Mouse (Mus musculus) liver, embryonic 13.5 days (tissue): ENCODE results near the gene Dyrk3. TPM values are rescaled to one million over a fixed set of nuclear protein-coding genes. Genes with fewer than 3 reads are reported as not detected.
"Not testable (repeated sequence)": the region's sequence is repeated elsewhere in the genome, so short reads cannot be mapped to it uniquely, and the experiment has no call there.

Experiments used
- ATAC-seq: fragments of 200-750 bp; cut with Nextera tagmentation; 2 replicates; pipeline ENCODE4 v1.8.0; 2017; ENCODE audit warnings: low read depth, mild to moderate bottlenecking, moderate number of reproducible peaks, moderate library complexity
- DNase-seq: peaks from one replicate; pipeline ENCODE4 v3.0.0; 2022
- H3K27ac ChIP-seq: fragments of 300-500 bp; sonication (generic); 2 replicates; pipeline ENCODE4 v1.5.1; 2015; ENCODE audit warnings: moderate library complexity, mild to moderate bottlenecking, inconsistent platforms
- H3K27me3 ChIP-seq: fragments of 300-500 bp; sonication (generic); 2 replicates; pipeline ENCODE4 v1.6.1; 2015; ENCODE audit warnings: mild to moderate bottlenecking, inconsistent platforms
- H3K36me3 ChIP-seq: fragments of 300-500 bp; sonication (generic); 2 replicates; pipeline ENCODE4 v1.6.1; 2015; ENCODE audit warnings: mild to moderate bottlenecking, inconsistent platforms
- H3K4me1 ChIP-seq: fragments of 300-500 bp; sonication (generic); replicated peaks from 2 replicates; pipeline ENCODE4 v1.6.1; 2015; ENCODE audit warnings: inconsistent platforms
- H3K4me2 ChIP-seq: fragments of 300-500 bp; sonication (generic); 2 replicates; pipeline ENCODE4 v1.6.1; 2015; ENCODE audit warnings: inconsistent platforms, mild to moderate bottlenecking, moderate library complexity
- H3K4me3 ChIP-seq: fragments of 300-500 bp; sonication (generic); replicated peaks from 2 replicates; pipeline ENCODE4 v1.5.1; 2015; ENCODE audit warnings: mild to moderate bottlenecking, inconsistent platforms
- H3K9ac ChIP-seq: fragments of 300-500 bp; sonication (generic); 2 replicates; pipeline ENCODE4 v1.6.1; 2015; ENCODE audit warnings: mild to moderate bottlenecking, inconsistent platforms
- H3K9me3 ChIP-seq: fragments of 300-500 bp; sonication (generic); replicated peaks from 2 replicates; pipeline ENCODE4 v1.6.1; 2016; ENCODE audit warnings: inconsistent platforms
- WGBS: fragments of 180-500 bp; shearing (Covaris S2); methylation state at CpG from one replicate; pipeline ENCODE4 v1.1.7; 2015; ENCODE audit not compliant: insufficient replicate concordance; 5-methylcytosine and 5-hydroxymethylcytosine counted together
- polyA plus RNA-seq: library from polyadenylated mRNA; unstranded; fragments of >200 nt; fragmentation: Nextera tagmentation; extraction: Ambion mirVana; gene quantifications from 2 replicates; pipeline ENCODE4 v1.2.1, GENCODE M21; 2015

Gene Dyrk3
- polyA plus RNA-seq, 1 experiment from 2014 or later, result 16.9 TPM

DNA sequence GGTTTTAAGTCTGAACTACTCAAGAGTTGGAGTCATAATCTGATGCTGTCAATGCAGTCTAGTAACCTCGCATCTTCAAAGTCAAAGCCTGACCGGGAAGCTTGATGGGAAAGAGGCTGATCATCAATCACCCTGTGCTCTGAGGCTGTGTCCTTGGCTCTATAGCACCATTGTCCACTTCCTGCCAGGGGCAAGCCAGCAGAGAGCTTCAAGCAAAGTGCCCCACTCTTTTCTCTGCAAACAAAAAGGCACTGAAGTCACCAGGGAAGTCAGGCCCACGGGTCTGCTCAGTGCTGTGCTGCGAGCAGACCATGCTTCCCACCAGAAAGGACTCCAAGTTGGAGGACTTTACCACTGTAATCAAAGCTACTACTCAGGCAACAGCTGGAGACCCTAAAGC lies 39.1 kb upstream of the Dyrk3 start:
- Histone ChIP-seq H3K4me3 (no peak overlapping the region), H3K4me1 (no peaks in the 10 kb centered on the region), H3K27ac (no peak overlapping the region), H3K36me3 (peaks cover 69% of the 10 kb centered on the region), H3K27me3 (no peaks in the 10 kb centered on the region), H3K9me3 (no peaks in the 10 kb centered on the region), H3K9ac (no peak overlapping the region), H3K4me2 (no peak overlapping the region)
- 86% methylated on average over 4 of the region's 4 CpGs for WGBS
- no peak for ATAC-seq
- no peak for DNase-seq

DNA sequence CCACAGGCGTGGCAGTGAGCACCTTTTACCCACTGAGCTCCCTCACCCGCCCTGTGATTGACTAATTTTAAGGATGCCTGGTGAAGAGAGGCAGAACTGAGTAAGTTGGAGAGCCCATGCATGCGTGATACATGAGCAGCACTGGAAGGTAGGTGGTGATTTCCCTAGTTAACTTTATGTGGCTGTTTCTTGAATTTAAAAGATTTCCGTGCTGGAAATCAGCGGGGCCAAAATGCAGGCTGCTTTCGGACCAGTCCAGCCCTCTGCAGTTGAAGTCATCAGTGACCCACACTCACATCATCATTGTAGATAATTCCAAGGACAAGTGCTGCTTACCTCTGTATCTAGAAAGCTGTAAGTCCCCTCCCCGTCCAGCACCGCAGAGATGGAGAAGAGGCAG lies 37.7 kb upstream of the Dyrk3 start:
- no peak for ATAC-seq
- no peak overlapping the region for H3K4me3 ChIP-seq
- WGBS, result 82% methylated on average over 8 of the region's 8 CpGs
- no peak overlapping the region for H3K4me2 ChIP-seq
- H3K27me3 ChIP-seq, result no peaks in the 10 kb centered on the region
- DNase-seq, result no peak
- no peaks in the 10 kb centered on the region for H3K4me1 ChIP-seq
- H3K36me3 ChIP-seq, result peaks cover 83% of the 10 kb centered on the region
- no peaks in the 10 kb centered on the region for H3K9me3 ChIP-seq
- H3K9ac ChIP-seq, result no peak overlapping the region
- H3K27ac ChIP-seq, result no peak overlapping the region

DNA sequence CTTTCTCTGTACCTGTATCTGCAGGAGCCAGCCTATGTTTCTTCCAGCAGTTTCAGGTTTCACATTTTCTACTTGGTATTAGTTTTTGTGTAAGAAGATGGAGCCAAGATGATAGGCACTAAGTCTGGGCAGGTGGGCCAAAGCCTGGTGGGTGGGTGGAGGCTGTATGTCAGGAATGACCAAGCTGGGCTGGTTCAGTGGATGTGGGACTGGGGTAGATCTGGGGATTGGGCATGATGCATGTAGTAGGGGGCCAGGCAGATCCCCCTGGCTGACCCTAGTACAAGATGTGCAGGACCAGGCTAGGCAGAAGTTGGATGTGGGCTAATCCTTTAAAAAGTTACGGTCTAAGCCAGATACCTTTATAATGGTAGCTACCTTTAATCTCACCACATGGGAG lies 37.0 kb upstream of the Dyrk3 start:
- DNase-seq (no peak), ATAC-seq (no peak)
- Histone ChIP-seq H3K4me2 (no peak overlapping the region), H3K27me3 (no peaks in the 10 kb centered on the region), H3K9ac (no peak overlapping the region), H3K36me3 (peaks cover 87% of the 10 kb centered on the region), H3K27ac (no peak overlapping the region), H3K9me3 (no peaks in the 10 kb centered on the region), H3K4me1 (no peaks in the 10 kb centered on the region), H3K4me3 (no peak overlapping the region)
- 92% methylated on average over 1 of the region's 1 CpGs for WGBS

DNA sequence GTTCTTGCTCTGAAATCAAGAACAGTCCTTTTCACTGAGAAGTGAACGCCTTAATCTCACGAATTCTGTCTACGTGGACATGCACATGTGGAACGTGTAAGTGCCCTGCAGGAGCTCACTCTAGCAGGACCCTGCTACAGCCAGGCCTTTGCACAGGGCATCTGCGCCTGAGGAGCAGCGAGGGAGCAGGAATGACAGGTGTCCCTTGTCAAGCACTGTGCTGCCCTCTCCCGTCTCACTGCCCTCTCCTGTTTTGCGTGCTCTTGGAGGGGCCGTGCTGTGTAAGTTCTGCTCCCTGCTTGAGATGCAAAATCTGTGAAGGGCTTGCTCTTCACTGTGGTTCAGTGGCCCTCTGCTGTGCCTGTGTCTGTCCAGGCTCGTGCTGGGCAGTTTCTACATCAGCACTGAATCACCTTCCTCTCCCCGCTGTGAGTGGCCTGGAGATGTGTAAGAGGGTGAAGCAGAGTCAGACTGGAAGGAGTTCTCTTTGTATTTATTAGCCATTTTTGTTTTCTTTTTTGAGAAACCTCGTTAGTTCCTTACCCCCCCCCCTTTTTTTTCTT lies 36.2 kb upstream of the Dyrk3 start:
- Histone ChIP-seq H3K9ac (no peak overlapping the region), H3K27ac (no peak overlapping the region), H3K4me1 (no peaks in the 10 kb centered on the region), H3K4me3 (no peak overlapping the region), H3K27me3 (no peaks in the 10 kb centered on the region), H3K9me3 (no peaks in the 10 kb centered on the region), H3K4me2 (no peak overlapping the region), H3K36me3 (peaks cover 87% of the 10 kb centered on the region)
- ATAC-seq (no peak), DNase-seq (no peak)
- WGBS, result 74% methylated on average over 12 of the region's 12 CpGs

DNA sequence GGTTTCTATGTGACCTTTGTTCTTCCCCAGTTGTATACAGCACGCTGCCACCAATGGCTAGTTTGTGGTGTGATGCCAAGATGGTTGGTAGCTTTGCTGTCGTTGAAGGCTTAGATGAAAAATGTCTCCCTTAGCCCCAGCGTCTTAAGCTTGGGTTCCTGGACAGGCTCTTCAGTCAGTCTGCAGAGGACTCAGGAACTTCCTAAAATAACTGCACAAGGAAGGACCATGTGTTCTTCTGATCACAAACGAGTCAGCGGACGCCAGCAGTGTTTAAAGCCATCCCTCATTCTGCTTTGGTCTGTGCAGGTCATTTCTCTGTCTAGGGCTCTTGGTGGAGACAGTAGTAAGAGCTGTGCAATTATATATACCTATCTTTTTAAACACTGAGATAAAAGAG lies 35.7 kb upstream of the Dyrk3 start:
- Histone ChIP-seq H3K4me3 (no peak overlapping the region), H3K27ac (no peak overlapping the region), H3K36me3 (peaks cover 91% of the 10 kb centered on the region), H3K9ac (no peak overlapping the region), H3K4me1 (no peaks in the 10 kb centered on the region), H3K4me2 (no peak overlapping the region), H3K27me3 (no peaks in the 10 kb centered on the region), H3K9me3 (no peaks in the 10 kb centered on the region)
- DNase-seq, result no peak
- ATAC-seq, result no peak
- 64% methylated on average over 6 of the region's 6 CpGs for WGBS

DNA sequence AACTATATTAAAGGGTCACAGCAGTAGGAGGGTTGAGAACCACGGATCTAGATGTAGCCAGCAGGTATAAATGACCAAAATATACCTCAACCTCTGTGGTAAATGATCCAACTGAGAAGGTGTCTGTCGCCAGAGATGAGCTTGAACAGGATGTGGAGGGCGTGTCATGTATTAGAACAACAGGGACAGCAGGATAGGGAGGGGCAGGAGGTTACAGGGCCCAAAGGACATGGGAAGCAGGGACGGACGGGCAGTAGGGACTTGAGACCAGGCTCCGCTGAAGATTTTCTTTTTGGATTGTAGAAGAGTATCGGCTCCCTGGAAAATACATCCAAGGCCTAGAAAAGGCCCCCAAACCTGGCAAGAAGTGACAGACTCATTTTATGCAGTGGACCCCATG lies 34.9 kb upstream of the Dyrk3 start:
- H3K9ac ChIP-seq, result no peak overlapping the region
- no peaks in the 10 kb centered on the region for H3K4me1 ChIP-seq
- H3K9me3 ChIP-seq, result no peaks in the 10 kb centered on the region
- 67% methylated on average over 7 of the region's 7 CpGs for WGBS
- H3K36me3 ChIP-seq, result peaks cover 96% of the 10 kb centered on the region
- no peak for DNase-seq
- H3K4me3 ChIP-seq, result no peak overlapping the region
- H3K4me2 ChIP-seq, result no peak overlapping the region
- ATAC-seq, result no peak
- no peak overlapping the region for H3K27ac ChIP-seq
- H3K27me3 ChIP-seq, result no peaks in the 10 kb centered on the region

DNA sequence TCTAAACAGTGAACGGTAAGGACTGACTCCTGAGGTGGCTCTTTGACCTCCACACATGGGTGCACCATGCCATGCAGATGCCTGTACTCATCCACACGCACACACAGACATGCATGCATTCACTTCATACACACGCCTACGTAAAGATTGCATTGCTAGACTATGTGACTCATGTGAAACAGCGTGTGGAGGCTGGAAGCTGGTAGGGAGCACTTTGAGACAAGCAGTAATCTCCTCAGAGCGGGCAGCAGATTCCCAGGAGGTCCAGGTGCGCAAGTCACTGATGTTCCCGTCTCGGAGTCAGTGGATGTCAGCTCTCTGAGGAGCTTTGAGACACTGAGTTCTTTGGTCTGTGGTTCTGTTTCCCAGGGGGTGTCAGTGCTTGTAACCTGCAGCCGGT lies 29.5 kb upstream of the Dyrk3 start:
- no peak overlapping the region for H3K9ac ChIP-seq
- H3K27ac ChIP-seq, result no peak overlapping the region
- no peaks in the 10 kb centered on the region for H3K27me3 ChIP-seq
- H3K4me2 ChIP-seq, result no peak overlapping the region
- ATAC-seq (no peak), DNase-seq (no peak)
- peaks cover 96% of the 10 kb centered on the region for H3K36me3 ChIP-seq
- H3K9me3 ChIP-seq, result no peaks in the 10 kb centered on the region
- H3K4me1 ChIP-seq, result no peaks in the 10 kb centered on the region
- no peak overlapping the region for H3K4me3 ChIP-seq
- WGBS, result 89% methylated on average over 10 of the region's 10 CpGs

DNA sequence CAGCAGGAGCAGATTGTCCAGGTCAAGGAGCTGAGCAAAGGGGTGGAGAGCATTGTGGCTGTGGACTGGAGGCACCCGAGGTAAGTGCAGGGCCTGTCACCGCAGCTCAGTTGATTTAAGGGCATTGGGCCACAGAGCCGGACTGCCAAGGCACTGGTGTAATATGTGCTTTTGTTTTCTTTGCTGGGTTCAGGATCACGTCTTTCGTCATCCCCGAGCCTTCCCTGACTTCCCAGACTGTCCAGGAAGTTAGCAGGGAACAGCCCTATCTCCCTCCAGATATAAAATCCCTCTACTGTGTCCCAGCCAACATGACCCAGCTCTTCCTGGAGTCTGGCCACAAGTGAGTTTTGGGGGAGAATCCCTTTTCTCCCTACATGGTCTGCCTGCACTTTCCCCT lies 26.3 kb upstream of the Dyrk3 start:
- H3K27ac ChIP-seq, result no peak overlapping the region
- peaks cover 91% of the 10 kb centered on the region for H3K36me3 ChIP-seq
- H3K4me1 ChIP-seq, result peaks cover 9% of the 10 kb centered on the region
- H3K27me3 ChIP-seq, result no peaks in the 10 kb centered on the region
- no peak overlapping the region for H3K4me2 ChIP-seq
- H3K4me3 ChIP-seq, result no peak overlapping the region
- DNase-seq (no peak), ATAC-seq (no peak)
- WGBS, result 85% methylated on average over 6 of the region's 6 CpGs
- no peak overlapping the region for H3K9ac ChIP-seq
- no peaks in the 10 kb centered on the region for H3K9me3 ChIP-seq

DNA sequence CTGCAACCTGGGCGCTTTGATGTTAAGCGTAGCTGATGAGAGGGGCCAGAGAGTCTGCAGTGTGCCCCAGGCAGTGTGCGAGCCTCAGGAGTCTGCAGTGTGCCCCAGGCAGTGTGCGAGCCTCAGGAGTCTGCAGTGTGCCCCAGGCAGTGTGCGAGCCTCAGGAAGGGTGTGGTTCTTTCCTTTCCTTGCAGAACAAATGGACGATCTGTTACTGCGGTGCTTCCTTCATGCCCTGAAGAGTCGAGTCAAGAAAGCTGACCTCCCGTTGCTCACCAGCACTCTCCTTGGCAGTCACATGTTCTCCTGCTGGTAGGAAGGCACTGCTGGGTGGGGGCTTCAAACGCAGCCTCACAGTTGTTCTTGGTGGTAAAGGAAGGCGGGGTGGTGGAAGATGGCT lies 23.0 kb upstream of the Dyrk3 start:
- H3K4me1 ChIP-seq, result peaks cover 9% of the 10 kb centered on the region
- 45% methylated on average over 11 of the region's 11 CpGs for WGBS
- no peak overlapping the region for H3K4me2 ChIP-seq
- H3K9me3 ChIP-seq, result no peaks in the 10 kb centered on the region
- no peak for DNase-seq
- peak; percentile 58; the same call in 1 of the 2 replicates for ATAC-seq
- peaks cover 73% of the 10 kb centered on the region for H3K36me3 ChIP-seq
- no peak overlapping the region for H3K4me3 ChIP-seq
- no peaks in the 10 kb centered on the region for H3K27me3 ChIP-seq
- H3K27ac ChIP-seq, result no peak overlapping the region
- no peak overlapping the region for H3K9ac ChIP-seq

DNA sequence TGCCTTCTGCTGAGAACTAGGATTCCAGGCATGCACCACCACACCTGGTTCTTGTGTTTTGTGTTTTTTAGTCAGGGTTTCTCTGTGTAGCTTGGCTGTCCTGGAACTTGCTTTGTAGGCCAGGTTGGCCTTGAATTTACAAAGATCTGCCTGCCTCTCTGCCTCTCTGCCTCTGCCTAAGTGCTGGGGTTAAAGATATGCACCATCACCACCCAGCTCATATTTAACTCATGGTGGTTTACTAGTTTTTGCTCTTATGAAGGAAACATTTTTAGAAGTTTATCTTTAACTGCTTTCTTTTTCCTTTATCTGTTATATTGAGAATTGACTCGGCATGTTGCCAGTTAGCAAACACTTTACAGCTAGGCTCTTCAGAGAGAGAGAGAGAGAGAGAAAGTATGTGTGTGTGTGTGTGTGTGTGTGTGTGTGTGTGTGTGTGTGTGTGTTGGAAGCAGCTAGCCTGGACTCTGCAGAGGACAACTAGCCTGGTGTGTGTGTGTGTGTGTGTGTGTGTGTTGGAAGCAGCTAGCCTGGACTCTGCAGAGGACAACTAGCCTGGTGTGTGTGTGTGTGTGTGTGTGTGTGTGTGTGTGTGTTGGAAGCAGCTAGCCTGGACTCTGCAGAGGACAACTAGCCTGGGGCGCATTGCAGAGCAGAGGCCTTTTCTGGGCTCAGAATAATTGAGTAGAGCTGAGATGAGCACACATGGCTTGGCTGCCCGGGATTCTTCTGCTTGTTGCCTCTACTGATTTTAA lies 21.6 kb upstream of the Dyrk3 start:
- not testable (repeated sequence) for H3K9ac ChIP-seq, H3K4me2 ChIP-seq, H3K9me3 ChIP-seq, DNase-seq, H3K27me3 ChIP-seq, H3K4me3 ChIP-seq, H3K27ac ChIP-seq
- 55% methylated on average over 3 of the region's 3 CpGs for WGBS
- peak; percentile 41; the same call in 1 of the 2 replicates for ATAC-seq
- H3K4me1 ChIP-seq, result peaks cover 15% of the 10 kb centered on the region
- H3K36me3 ChIP-seq, result peaks cover 60% of the 10 kb centered on the region

DNA sequence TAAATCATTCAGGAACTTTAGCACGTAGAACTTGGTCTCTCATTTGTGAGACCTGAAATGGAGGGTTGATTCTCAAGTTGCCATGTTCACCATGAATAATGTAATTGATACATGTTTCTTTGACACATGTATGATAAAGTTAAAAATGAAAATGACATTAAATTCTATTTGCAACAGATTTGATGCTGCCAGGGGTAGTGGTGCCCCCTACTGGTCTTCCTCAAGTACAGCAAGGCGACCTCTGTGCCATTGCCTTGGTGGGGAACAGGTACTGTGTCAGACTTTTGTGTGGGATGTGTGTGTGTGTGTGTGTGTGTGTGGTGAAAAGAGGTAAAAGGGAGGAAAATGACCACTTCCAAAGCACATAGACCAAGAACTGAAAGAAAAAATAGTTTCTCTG lies 17.3 kb upstream of the Dyrk3 start:
- WGBS, result 46% methylated on average over 2 of the region's 2 CpGs
- Histone ChIP-seq H3K4me2 (no peak overlapping the region), H3K4me1 (peaks cover 27% of the 10 kb centered on the region), H3K9me3 (no peaks in the 10 kb centered on the region), H3K36me3 (peaks cover 19% of the 10 kb centered on the region), H3K4me3 (no peak overlapping the region), H3K27ac (no peak overlapping the region), H3K9ac (no peak overlapping the region), H3K27me3 (no peaks in the 10 kb centered on the region)
- DNase-seq (peak; percentile 32), ATAC-seq (no peak)
